Mouse (Mus musculus): Measurements from ENCODE around the gene Zbtb24.
"Not testable (repeated sequence)": the region's sequence is repeated elsewhere in the genome, so short reads cannot be mapped to it uniquely, and the experiment has no call there.

DNA sequence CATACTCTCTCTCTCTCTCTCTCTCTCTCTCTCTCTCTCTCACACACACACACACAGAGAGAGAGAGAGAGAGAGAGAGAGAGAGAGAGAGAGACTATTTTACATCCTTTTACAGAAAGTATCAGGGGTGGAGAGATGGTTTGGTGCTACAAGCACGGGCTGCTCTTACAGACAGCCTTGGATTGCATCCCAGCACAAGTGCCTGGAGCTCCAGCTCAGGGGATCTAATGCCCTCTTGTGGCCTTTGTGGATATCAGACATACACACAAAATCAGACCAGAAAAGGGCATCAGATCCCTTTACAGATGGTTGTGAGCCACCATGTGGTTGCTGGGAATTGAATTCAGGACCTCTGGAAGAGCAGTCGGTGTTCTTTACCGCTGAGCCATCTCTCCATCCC is 55.3 kb downstream of the Zbtb24 start:
- peak; percentile 40; the same call in 1 of the 2 replicates for TF ChIP-seq CTCF (IDR thresholded peaks at IDR 0.05; ENCODE audit: control insufficient read depth, insufficient read depth, insufficient replicate concordance, low read depth, low read length)
- TF ChIP-seq POLR2A (IDR thresholded peaks at IDR 0.05; ENCODE audit: control insufficient read depth, low read depth, low read length) = not testable (repeated sequence)

Measured in testis, adult 2 months (tissue).